Mouse (Mus musculus) forebrain, embryonic 14.5 days (tissue): ENCODE data around the gene Gm44973. TPM values are rescaled to one million over a fixed set of nuclear protein-coding genes. Genes with fewer than 3 reads are reported as not detected.

Experiments
- ATAC-seq: fragments of 200-750 bp; cut with Nextera tagmentation; 2 replicates; pipeline ENCODE4 v1.8.0; 2017; ENCODE audit warnings: mild to moderate bottlenecking, moderate library complexity
- DNase-seq: peaks from one replicate; pipeline ENCODE4 v3.0.0-alpha.2; 2015; ENCODE audit warnings: low spot score
- H3K27ac ChIP-seq: fragments of 300-500 bp; sonication (generic); 2 replicates; pipeline ENCODE4 v1.5.1; 2014; ENCODE audit warnings: low read depth, mild to moderate bottlenecking, control low read depth, low read length, moderate library complexity
- H3K27me3 ChIP-seq: fragments of 300-500 bp; sonication (generic); replicated peaks from 2 replicates; pipeline ENCODE4 v1.6.1; 2014; ENCODE audit warnings: low read length, control low read depth, mixed read lengths; ENCODE audit not compliant: control insufficient read depth, insufficient read depth
- H3K36me3 ChIP-seq: fragments of 300-500 bp; sonication (generic); 2 replicates; pipeline ENCODE4 v1.6.1; 2014; ENCODE audit warnings: low read length, control low read depth; ENCODE audit not compliant: control insufficient read depth, insufficient read depth
- H3K4me1 ChIP-seq: fragments of 300-500 bp; sonication (generic); 2 replicates; pipeline ENCODE4 v1.6.1; 2014; ENCODE audit warnings: antibody characterized with exemption, low read length, control low read depth; ENCODE audit not compliant: control insufficient read depth, insufficient read depth
- H3K4me2 ChIP-seq: fragments of 300-500 bp; sonication (generic); 2 replicates; pipeline ENCODE4 v1.6.1; 2014; ENCODE audit warnings: mild to moderate bottlenecking, control low read depth, low read length
- H3K4me3 ChIP-seq: fragments of 300-500 bp; sonication (generic); 2 replicates; pipeline ENCODE4 v1.5.1; 2014; ENCODE audit warnings: low read depth, low read length, control low read depth
- H3K9ac ChIP-seq: fragments of 300-500 bp; sonication (generic); 2 replicates; pipeline ENCODE4 v1.6.1; 2014; ENCODE audit warnings: mild to moderate bottlenecking, low read length, control low read depth, moderate library complexity
- H3K9me3 ChIP-seq: fragments of 300-500 bp; sonication (generic); replicated peaks from 2 replicates; pipeline ENCODE4 v1.6.1; 2016; ENCODE audit warnings: low read length, control low read depth, mixed read lengths; ENCODE audit not compliant: control insufficient read depth
- WGBS: fragments of 180-500 bp; shearing (Covaris S2); extraction: QIAGEN DNeasy Blood & Tissue Kit; methylation state at CpG from one replicate; pipeline ENCODE4 v1.1.7; 2014; 5-methylcytosine and 5-hydroxymethylcytosine counted together
- polyA plus RNA-seq: library from polyadenylated mRNA; unstranded; fragments of >200 nt; fragmentation: Nextera tagmentation; extraction: Ambion mirVana; gene quantifications from 2 replicates; pipeline ENCODE4 v1.2.1, GENCODE M21; 2014

Gene Gm44973
- polyA plus RNA-seq, 1 experiment from 2014 or later: 1.9 TPM

DNA sequence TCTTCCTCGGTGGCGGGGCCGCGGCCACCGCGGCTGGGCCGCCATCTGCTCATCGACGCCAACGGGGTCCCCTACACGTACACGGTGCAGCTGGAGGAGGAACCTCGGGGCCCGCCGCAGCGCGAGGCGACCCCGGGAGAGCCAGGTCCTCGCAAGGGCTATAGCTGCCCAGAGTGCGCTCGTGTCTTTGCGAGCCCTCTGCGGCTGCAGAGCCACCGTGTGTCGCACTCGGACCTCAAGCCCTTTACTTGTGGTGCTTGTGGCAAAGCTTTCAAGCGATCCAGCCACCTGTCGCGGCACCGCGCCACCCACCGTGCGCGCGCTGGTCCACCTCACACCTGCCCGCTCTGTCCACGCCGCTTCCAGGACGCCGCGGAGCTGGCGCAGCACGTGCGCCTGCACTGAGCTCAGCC lies 37.6 kb downstream of the Gm44973 start:
- Histone ChIP-seq H3K36me3 (no peaks in the 10 kb centered on the region), H3K4me3 (peak overlapping the region; percentile 78), H3K27ac (no peak overlapping the region), H3K9ac (peak overlapping the region; percentile 91), H3K4me1 (peaks cover 26% of the 10 kb centered on the region), H3K4me2 (peak overlapping the region; percentile 90), H3K9me3 (no peaks in the 10 kb centered on the region), H3K27me3 (peaks cover 51% of the 10 kb centered on the region)
- DNase-seq: no peak
- 6% methylated on average over 45 of the region's 45 CpGs for WGBS
- no peak for ATAC-seq

DNA sequence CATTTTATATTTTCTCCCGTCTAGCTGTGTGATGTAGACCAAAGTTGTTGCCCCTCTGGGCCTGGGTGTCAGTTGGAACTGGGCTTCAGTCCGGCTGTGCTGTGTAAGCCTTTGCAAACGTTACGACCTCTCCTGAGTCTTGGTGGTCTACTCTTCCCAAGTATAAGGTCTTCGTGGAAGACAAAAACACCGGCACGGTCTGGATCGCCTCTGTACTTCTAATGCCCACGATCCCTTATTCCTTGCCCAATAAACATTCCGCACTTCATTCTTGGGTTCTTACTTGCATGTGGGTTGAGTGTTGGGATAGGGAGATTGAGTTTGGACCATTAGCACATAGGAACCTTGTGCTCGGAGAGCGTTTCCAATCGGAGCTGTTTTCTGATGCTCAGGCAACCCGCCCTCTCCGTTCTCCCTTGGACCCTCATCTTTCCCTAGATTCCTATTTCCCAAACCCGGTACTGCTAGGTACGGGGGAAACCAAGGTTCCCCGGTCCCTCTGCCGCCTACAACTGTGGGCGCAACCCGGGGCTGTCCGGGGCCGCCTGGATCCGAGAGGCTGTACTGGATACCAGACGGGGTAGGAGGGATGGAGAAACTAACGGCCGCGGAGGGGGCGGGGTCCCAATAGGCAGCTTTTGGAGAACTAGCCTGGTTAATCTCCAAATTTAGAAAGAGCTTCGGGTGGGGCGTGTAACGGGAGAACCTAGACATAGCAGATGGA lies 38.3 kb downstream of the Gm44973 start:
- H3K4me3 ChIP-seq: peak overlapping the region; percentile 78
- H3K27me3 ChIP-seq: peaks cover 54% of the 10 kb centered on the region
- no peak overlapping the region for H3K27ac ChIP-seq
- peak overlapping the region; percentile 91 for H3K9ac ChIP-seq
- DNase-seq (no peak), ATAC-seq (no peak)
- no peaks in the 10 kb centered on the region for H3K9me3 ChIP-seq
- peak overlapping the region; percentile 90 for H3K4me2 ChIP-seq
- H3K36me3 ChIP-seq: no peaks in the 10 kb centered on the region
- peaks cover 26% of the 10 kb centered on the region for H3K4me1 ChIP-seq
- 10% methylated on average over 32 of the region's 32 CpGs for WGBS

DNA sequence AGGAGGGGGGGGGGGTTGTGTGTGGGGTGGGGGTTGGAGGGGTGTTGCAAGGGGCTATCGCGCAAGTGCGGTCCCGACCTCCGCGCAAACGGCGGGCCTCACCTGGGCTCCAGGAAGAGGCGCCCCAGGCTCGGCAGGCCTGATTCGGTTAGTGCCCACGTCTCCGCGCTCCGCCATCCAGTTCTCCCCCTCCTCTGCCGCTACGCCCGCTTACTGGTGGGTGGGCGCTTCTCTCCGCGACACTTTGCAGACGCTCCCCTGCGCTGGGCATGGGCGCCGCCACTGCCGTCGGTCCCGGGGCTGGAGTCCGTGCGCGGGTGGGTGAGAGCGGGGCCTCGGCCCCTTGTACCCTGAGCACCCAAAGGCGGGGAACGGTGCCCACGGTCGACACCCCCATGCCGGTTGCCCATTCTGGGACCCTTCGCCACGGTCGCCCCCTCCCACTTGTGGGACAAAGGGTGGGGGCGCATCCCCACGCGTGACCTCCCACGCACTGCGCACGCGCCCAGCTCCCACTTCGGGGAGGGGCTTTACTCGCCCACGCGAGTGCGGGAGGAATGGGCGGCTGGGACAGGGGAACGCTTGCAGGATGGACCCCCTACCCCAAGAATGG lies 41.5 kb downstream of the Gm44973 start:
- Histone ChIP-seq H3K27ac (peak overlapping the region; percentile 5; the same call in 1 of the 2 replicates), H3K4me2 (peak overlapping the region; percentile 56), H3K4me3 (peak overlapping the region; percentile 50), H3K36me3 (no peaks in the 10 kb centered on the region), H3K9me3 (no peaks in the 10 kb centered on the region), H3K4me1 (peaks cover 32% of the 10 kb centered on the region), H3K27me3 (peaks cover 54% of the 10 kb centered on the region), H3K9ac (peak overlapping the region; percentile 77)
- 5% methylated on average over 35 of the region's 55 CpGs for WGBS
- DNase-seq (peak; percentile 60), ATAC-seq (no peak)

DNA sequence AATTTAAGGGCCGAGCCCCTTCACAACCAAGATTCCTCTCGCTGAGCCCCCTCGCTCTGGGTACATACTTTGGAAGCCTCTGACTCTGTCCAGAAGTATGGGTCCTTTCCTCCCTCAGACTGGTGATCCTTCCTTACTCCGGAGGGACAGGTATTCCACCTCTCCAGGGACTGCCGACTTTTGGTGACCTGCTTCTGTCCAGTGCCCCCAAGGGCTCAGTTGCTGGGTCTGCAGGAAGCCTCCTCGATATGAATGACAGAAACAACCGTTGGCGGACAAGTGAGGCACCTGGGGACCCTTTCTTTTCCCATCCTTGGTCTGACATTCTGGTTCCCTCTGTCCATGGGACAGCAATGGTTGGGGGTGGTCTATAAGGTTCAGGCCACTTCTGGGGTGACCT lies 42.1 kb downstream of the Gm44973 start:
- Histone ChIP-seq H3K4me2 (peak overlapping the region; percentile 56), H3K36me3 (no peaks in the 10 kb centered on the region), H3K4me3 (peak overlapping the region; percentile 50), H3K9ac (peak overlapping the region; percentile 77), H3K27me3 (peaks cover 54% of the 10 kb centered on the region), H3K4me1 (peaks cover 27% of the 10 kb centered on the region), H3K27ac (no peak overlapping the region), H3K9me3 (no peaks in the 10 kb centered on the region)
- ATAC-seq: no peak
- DNase-seq: no peak
- 44% methylated on average over 8 of the region's 8 CpGs for WGBS

DNA sequence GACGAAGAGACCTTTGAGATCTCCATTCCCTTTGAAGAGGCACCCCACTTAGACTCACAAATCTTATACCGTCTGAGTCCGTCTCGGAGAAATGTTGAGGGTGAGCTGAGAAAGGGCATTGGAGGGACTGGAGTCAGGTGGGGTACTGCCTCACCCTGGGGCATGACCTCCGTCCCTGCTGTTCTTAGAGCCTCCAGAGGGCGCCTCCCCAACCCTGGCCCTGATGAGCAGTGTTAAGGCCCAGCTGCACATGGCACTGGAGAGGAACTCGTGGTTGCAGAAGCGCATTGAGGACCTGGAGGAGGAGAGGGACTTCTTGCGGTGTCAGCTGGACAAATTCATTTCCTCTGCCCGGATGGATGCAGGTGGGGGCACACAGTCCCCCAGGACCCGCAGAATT lies 42.5 kb downstream of the Gm44973 start:
- ATAC-seq (no peak), DNase-seq (no peak)
- WGBS: 37% methylated on average over 11 of the region's 11 CpGs
- Histone ChIP-seq H3K27ac (no peak overlapping the region), H3K9ac (peak overlapping the region; percentile 77; the same call in 1 of the 2 replicates), H3K4me1 (peaks cover 23% of the 10 kb centered on the region), H3K27me3 (peaks cover 51% of the 10 kb centered on the region), H3K9me3 (no peaks in the 10 kb centered on the region), H3K4me3 (peak overlapping the region; percentile 50), H3K4me2 (peak overlapping the region; percentile 56), H3K36me3 (no peaks in the 10 kb centered on the region)

DNA sequence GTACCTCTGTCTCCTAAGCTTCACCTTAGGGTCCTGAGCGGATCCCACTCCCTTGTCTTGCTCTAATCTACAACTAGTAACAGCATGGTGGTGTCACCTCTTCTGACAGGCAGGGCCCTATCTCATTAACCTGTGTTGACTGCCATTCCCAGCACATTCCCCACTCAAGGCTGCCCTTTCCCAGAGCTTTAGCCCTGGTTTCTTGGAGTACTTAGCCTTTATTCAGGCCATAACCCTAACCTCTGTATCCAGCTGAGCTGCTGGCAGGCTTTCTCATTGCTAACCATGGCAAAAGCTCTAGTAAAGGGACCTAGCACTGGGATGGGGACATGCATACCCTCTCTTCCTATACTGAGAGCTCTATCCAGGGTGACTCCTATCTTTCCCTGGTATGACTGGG lies 43.3 kb downstream of the Gm44973 start:
- no peak for ATAC-seq
- WGBS: 92% methylated on average over 1 of the region's 1 CpGs
- Histone ChIP-seq H3K4me1 (peaks cover 21% of the 10 kb centered on the region), H3K27ac (no peak overlapping the region), H3K9ac (no peak overlapping the region), H3K4me3 (no peak overlapping the region), H3K4me2 (no peak overlapping the region), H3K9me3 (no peaks in the 10 kb centered on the region), H3K27me3 (peaks cover 43% of the 10 kb centered on the region), H3K36me3 (no peaks in the 10 kb centered on the region)
- no peak for DNase-seq

DNA sequence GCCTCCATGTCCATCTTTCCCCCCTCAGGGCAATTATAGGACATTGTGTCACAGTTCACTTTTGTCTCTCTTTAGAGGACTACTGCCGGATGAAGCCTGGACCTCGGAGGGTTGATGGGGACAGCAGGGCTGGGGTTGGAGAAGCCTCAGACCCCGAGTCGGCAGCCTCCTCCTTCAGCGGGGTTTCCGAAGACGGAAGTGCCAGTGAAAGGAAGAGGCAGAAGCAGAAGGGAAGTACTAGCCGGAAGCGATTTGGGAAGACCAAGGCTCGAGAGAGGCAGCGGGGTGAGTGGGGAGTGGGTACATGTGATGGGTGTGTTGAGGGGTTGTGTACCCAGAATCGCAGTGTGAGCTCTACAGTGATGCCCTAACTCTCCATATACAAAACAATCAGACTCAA lies 44.1 kb downstream of the Gm44973 start:
- Histone ChIP-seq H3K36me3 (no peaks in the 10 kb centered on the region), H3K4me1 (peaks cover 23% of the 10 kb centered on the region), H3K9me3 (no peaks in the 10 kb centered on the region), H3K27me3 (peaks cover 36% of the 10 kb centered on the region), H3K4me2 (peak overlapping the region; percentile 73; the same call in 1 of the 2 replicates), H3K27ac (no peak overlapping the region), H3K4me3 (no peak overlapping the region), H3K9ac (peak overlapping the region; percentile 93)
- 92% methylated on average over 12 of the region's 12 CpGs for WGBS
- ATAC-seq (no peak), DNase-seq (no peak)

DNA sequence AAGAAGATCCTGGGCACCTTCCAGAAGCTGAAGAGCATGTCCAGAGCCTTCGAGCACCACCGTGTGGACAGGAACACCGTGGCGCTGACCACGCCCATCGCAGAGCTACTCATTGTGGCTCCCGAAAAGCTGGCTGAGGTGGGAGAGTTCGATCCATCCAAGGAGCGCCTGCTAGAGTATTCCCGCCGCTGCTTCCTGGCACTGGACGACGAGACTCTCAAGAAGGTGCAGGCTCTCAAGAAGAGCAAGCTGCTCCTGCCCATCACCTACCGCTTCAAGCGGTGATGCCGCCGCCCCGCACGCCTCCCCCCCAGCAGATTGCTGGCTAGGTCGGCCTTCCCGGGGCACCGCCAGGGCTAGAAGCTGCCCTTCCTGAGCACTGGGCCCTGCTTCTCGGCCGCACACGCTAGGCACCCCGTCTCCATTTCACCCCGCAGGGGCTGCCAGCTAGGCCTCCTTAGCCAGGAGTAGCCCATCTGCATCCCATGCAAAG lies 45.0 kb downstream of the Gm44973 start:
- Histone ChIP-seq H3K4me2 (peak overlapping the region; percentile 73), H3K4me3 (peak overlapping the region; percentile 77), H3K27ac (peak overlapping the region; percentile 98), H3K9me3 (no peaks in the 10 kb centered on the region), H3K36me3 (no peaks in the 10 kb centered on the region), H3K27me3 (peaks cover 27% of the 10 kb centered on the region), H3K9ac (peak overlapping the region; percentile 93), H3K4me1 (peaks cover 24% of the 10 kb centered on the region)
- ATAC-seq: no peak
- 2% methylated on average over 27 of the region's 27 CpGs for WGBS
- peak; percentile 87 for DNase-seq
